Mouse (Mus musculus) embryonic facial prominence, embryonic 12.5 days (tissue): ENCODE data around the gene Ptprb. TPM values are rescaled to one million over a fixed set of nuclear protein-coding genes. Genes with fewer than 3 reads are reported as not detected.

Experiments used
- ATAC-seq: fragments of 200-750 bp; cut with Nextera tagmentation; 2 replicates; pipeline ENCODE4 v1.8.0; 2017; ENCODE audit not compliant: insufficient number of reproducible peaks, insufficient read depth, low FRiP score, low TSS enrichment
- H3K27ac ChIP-seq: fragments of 300-500 bp; sonication (generic); 2 replicates; pipeline ENCODE4 v1.5.1; 2016; ENCODE audit warnings: mild to moderate bottlenecking
- H3K27me3 ChIP-seq: fragments of 300-500 bp; sonication (generic); 2 replicates; pipeline ENCODE4 v1.6.1; 2016; ENCODE audit warnings: mild to moderate bottlenecking, moderate library complexity
- H3K36me3 ChIP-seq: fragments of 300-500 bp; sonication (generic); 2 replicates; pipeline ENCODE4 v1.6.1; 2016; ENCODE audit warnings: mild to moderate bottlenecking
- H3K4me1 ChIP-seq: fragments of 300-500 bp; sonication (generic); 2 replicates; pipeline ENCODE4 v1.6.1; 2016
- H3K4me2 ChIP-seq: fragments of 300-500 bp; sonication (generic); replicated peaks from 2 replicates; pipeline ENCODE4 v1.6.1; 2016; ENCODE audit warnings: mild to moderate bottlenecking, moderate library complexity
- H3K4me3 ChIP-seq: fragments of 300-500 bp; sonication (generic); 2 replicates; pipeline ENCODE4 v1.5.1; 2016; ENCODE audit warnings: mild to moderate bottlenecking
- H3K9ac ChIP-seq: fragments of 300-500 bp; sonication (generic); 2 replicates; pipeline ENCODE4 v1.6.1; 2016; ENCODE audit warnings: mild to moderate bottlenecking, moderate library complexity
- H3K9me3 ChIP-seq: fragments of 300-500 bp; sonication (generic); 2 replicates; pipeline ENCODE4 v1.6.1; 2016; ENCODE audit warnings: mild to moderate bottlenecking, moderate library complexity
- WGBS: fragments of 180-500 bp; shearing (Covaris S2); methylation state at CpG from one replicate; pipeline ENCODE4 v1.1.7; 2016; 5-methylcytosine and 5-hydroxymethylcytosine counted together
- polyA plus RNA-seq: library from polyadenylated mRNA; unstranded; fragments of >200 nt; fragmentation: Nextera tagmentation; extraction: Ambion mirVana; gene quantifications from 2 replicates; pipeline ENCODE4 v1.2.1, GENCODE M21; 2016

Gene Ptprb
- polyA plus RNA-seq, 1 experiment from 2014 or later: 2.4 TPM

DNA sequence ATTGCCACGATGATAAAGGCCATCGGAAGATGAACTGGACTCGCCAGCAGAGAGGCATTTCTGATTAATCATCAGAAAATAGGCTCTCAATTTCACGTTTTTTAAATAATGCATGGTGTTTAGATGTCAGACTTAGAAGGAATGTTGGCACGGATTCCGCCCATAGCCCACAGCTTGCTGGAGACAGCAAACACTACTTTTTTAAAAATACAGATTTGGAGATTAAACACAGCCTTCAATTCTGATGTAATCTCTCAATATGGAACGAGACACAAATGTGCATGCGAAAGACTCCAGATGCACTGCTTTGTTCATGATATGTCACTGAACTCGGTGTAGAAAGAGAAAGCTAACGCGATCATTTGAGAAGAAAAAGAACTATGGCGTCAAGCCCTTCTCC is 160.1 kb downstream of the Ptprb start:
- ATAC-seq: no peak
- no peak overlapping the region for H3K27ac ChIP-seq
- H3K27me3 ChIP-seq: no peaks in the 10 kb centered on the region
- WGBS: 76% methylated on average over 12 of the region's 12 CpGs
- no peaks in the 10 kb centered on the region for H3K9me3 ChIP-seq
- H3K36me3 ChIP-seq: peaks cover 10% of the 10 kb centered on the region
- peaks cover 4% of the 10 kb centered on the region; the same call in 1 of the 2 replicates for H3K4me1 ChIP-seq
- no peak overlapping the region for H3K4me3 ChIP-seq
- H3K9ac ChIP-seq: no peak overlapping the region
- no peak overlapping the region for H3K4me2 ChIP-seq

Other genes with a start within 250 kb of the Ptprb start
- gene 4933416C03Rik, start 161.6 kb upstream of the Ptprb start, polyA plus RNA-seq: not detected in 2 replicates
- gene Kcnmb4, start 198.4 kb downstream of the Ptprb start, polyA plus RNA-seq: 16.1 and 17.4 TPM in 2 replicates